Mouse (Mus musculus) gastrocnemius, adult 2 months (tissue): ENCODE data around the gene Plekho2. TPM values are rescaled to one million over a fixed set of nuclear protein-coding genes. Genes with fewer than 3 reads are reported as not detected.

Source experiments
- DNase-seq: peaks from one replicate; pipeline ENCODE4 v3.0.0; 2022
- H3K27ac ChIP-seq: fragments of 200-600 bp; 2 replicates; pipeline ENCODE4 v1.8.1; 2022; ENCODE audit warnings: mild to moderate bottlenecking
- H3K4me3 ChIP-seq: fragments of 200-600 bp; 2 replicates; pipeline ENCODE4 v1.8.1; 2022; ENCODE audit warnings: mild to moderate bottlenecking, moderate library complexity
- CTCF ChIP-seq: fragments of 200-600 bp; IDR thresholded peaks from 2 replicates; pipeline ENCODE4 v1.8.1; 2022; ENCODE audit warnings: antibody characterized with exemption, mild to moderate bottlenecking, moderate library complexity
- intact Hi-C: fragments of 180-260 bp; cut with DNase I; formaldehyde crosslinking; loops from one replicate; pipeline ENCODE4 v1.15.1; 2025
- total RNA-seq, 2 experiments: library from RNA; stranded (reverse); gene quantifications; 2 replicates each; pipeline ENCODE4 v1.2.3; 2021

Plekho2 gene
- total RNA-seq, 2 experiments from 2014 or later: 4.4 to 4.5 TPM

- intact Hi-C loops: loop anchor here (1.0 kb wide), 1 partner anchor 56 kb away; no protein-coding TSS in a partner anchor
- TF ChIP-seq CTCF: peak; percentile 93
- peak; percentile 89 for DNase-seq
- Histone ChIP-seq H3K4me3 (peak overlapping the region; percentile 87), H3K27ac (peak overlapping the region; percentile 86)
Measured at GRCm38 (mm10) chr9:65580401-65581256, 789 bp upstream of the Plekho2 start.

DNA sequence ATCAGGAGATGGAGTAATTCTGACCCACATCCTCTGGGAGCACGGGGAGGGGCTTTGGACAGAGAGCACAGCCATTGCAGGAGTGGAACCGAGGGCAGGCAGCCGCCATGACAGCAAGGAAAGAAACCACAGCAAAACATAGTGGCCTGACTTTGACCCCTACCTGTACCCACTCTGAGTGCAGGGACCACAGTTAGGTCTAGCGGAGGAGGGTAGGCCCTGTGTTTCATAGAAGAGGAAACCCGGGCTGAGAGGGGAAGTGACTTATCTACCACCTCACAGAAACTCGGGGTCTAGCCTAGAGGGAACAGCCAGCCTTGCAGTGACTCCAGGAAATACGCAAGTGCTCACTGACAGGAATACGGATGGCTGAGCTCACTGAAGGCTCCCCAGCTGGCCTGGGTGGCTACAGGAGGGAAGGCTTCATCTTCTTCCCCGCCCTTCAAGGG, 1.0 kb downstream of the Plekho2 start:
- Histone ChIP-seq H3K4me3 (peak overlapping the region; percentile 87), H3K27ac (peak overlapping the region; percentile 92)
- intact Hi-C loops: loop anchor here (5.0 kb wide), 1 partner anchor 37 kb away; no protein-coding TSS in a partner anchor
- DNase-seq: peak; percentile 66
- no peak for TF ChIP-seq CTCF

DNA sequence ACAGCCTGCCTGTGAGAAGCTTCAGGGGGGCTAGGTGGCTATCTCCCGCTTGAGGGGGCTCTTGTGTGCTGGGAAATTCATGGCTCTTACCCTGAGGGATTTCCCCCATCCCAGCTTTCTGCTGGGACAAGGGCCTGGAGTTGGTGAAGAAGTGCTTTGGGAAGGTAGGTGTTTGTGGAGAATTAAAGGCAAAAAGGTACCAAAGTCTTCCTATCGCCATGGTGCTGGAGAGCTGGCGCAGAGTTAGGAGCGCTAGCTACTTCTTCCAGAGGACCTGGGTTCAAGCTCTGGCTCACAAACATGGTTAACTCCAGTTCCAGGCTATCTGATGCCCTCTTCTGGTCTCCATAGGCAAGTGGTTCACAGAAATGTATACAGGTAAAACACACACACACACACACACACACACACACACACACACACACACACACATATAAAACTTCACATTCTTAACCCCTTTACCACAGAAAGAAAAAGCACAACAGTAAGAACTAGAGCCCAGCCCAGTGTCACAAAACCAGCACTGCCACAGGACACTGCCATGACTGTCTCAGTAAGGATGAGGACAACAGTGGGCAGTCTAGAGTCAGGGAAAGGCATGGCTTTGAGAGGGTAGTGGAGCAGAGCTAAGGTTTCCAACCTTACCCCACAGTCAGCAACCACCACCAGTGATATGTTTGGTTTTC, 2.2 kb downstream of the Plekho2 start:
- Histone ChIP-seq H3K27ac (peak overlapping the region; percentile 92), H3K4me3 (peak overlapping the region; percentile 87)
- intact Hi-C loops: loop anchor here (5.0 kb wide), 1 partner anchor 35 kb away; no protein-coding TSS in a partner anchor
- no peak for DNase-seq
- no peak for TF ChIP-seq CTCF

DNA sequence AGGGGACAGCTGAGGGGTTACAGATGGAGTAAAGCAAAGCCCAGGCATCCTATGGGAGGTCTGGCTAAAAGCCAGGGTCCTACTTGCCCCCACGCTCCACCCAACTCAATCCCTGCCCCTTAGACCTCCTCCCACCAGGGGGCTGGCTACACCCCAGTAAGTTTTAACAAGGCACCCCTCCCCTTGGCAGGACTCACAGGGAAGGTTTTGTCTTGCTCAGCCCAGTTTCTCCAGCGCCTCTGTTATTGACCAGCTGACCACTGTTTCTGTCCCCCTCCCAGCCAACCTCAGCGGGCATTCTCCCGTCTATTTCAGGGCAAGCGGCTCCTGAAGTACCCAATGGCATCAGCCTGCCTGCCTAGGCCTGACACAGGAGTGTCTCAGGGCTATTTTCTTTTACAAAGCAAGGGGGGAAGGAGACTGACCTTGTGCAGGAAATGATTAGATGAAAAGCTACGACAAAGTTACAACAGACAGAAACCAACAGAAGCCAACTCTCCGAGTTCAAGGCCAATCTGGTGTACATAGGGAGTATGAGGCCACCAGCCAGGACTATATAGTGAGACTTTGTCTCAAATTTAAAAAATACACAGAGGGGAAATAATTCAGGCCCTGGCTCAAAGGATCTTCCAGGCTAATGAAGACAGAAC, 2.9 kb downstream of the Plekho2 start:
- peak; percentile 63 for DNase-seq
- intact Hi-C loops: loop anchor here (5.0 kb wide), 1 partner anchor 35 kb away; no protein-coding TSS in a partner anchor
- peak overlapping the region; percentile 87 for H3K4me3 ChIP-seq
- H3K27ac ChIP-seq: peak overlapping the region; percentile 79
- TF ChIP-seq CTCF: no peak

DNA sequence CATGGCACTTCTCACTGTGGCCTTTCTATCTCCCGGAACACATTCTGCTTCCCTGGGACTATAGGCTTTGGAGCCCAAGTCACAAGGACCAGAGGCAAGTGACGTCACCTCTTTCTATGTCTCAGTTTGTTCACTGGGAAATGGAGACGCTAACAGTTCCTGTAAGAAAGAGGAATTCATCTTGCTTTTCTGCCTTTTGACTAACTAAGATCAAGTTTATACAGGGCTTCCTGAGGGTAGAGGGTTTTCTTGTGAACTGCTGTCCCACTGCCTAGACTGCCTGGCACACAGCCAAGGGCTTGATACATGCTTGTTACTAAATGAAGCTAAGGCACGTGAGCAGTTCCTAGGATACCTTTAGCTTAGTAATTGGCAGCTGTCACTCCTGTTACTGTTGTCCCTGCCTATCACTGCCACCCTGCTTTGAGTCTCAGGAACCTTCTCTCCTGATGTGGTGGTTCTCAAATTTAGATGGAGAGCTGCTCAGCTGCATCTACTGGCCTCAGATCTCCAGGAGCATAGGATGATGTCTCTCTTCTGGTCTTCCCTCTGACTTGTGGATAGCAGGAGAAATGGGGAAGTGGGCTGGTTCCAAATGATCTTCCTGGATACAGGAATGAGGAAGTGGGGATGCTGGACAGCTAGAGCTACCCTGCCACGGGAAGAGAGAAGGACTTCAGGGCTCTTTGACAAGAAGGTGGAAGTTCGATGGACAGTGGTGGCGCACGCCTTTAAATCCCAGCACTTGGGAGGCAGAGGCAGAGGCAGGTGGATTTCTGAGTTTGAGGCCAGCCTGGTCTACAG, 4.2 kb downstream of the Plekho2 start:
- no peak for TF ChIP-seq CTCF
- DNase-seq: peak; percentile 60
- Histone ChIP-seq H3K27ac (peak overlapping the region; percentile 79), H3K4me3 (peak overlapping the region; percentile 21)
- intact Hi-C loops: loop anchor here (5.0 kb wide), 1 partner anchor 33 kb away; no protein-coding TSS in a partner anchor

DNA sequence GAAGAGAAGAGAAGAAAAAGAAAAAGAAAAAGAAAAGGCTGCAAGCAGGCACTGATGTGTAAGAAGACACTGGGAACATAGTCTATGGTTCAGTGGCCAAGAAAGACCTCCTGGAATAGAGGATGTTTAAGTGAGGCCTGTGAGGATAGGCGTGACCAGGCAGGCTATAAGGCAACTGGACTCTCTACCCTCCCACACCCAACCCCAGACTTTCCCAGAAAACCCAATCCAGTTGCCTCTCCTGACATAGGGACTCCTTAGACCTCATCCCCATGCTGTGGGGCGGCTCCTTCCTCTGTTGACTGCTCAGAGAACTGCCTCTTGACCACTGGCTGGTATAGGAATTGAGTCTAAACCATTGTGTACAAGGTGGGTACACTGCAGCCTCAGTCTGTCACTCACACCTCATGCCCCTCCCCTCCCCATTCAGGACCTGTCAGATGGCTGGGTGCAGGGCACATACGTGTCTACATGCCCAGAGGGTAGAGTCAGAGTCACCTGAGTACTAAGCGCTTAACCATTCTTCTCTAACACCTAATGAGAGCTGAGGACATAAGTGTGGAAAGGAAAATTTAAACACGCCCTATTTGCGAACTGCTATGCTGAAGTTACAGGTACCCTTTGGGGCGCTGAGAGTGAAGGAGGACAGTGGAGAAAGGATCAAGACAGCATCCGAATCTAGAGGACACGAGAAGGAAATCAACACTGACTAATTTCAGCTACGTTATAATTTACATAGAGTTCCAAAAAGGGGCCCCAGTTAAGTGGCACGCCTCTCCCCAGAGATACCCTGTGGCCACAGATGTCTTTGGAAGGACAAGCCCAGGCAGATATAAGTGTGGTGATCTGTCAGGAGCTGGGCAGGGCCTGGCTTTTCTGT, 5.1 kb downstream of the Plekho2 start:
- intact Hi-C loops: loop anchor here (5.0 kb wide), 1 partner anchor 32 kb away; no protein-coding TSS in a partner anchor
- no peak for DNase-seq
- no peak for TF ChIP-seq CTCF
- H3K27ac ChIP-seq: peak overlapping the region; percentile 79
- H3K4me3 ChIP-seq: peak overlapping the region; percentile 21; the same call in 1 of the 2 replicates

GRCm38 (mm10) chr9:65572837-65573236, 7.0 kb downstream of the Plekho2 start:
- no peak for DNase-seq
- H3K4me3 ChIP-seq: no peak overlapping the region
- no peak overlapping the region for H3K27ac ChIP-seq
- no peak for TF ChIP-seq CTCF
- intact Hi-C loops: no loop called here

- no peak for TF ChIP-seq CTCF
- Histone ChIP-seq H3K27ac (peak overlapping the region; percentile 81), H3K4me3 (no peak overlapping the region; the same call in none of the 2 replicates)
- intact Hi-C loops: no loop called here
- peak; percentile 76 for DNase-seq
Measured at GRCm38 (mm10) chr9:65569491-65569971, 10.3 kb downstream of the Plekho2 start.

DNA sequence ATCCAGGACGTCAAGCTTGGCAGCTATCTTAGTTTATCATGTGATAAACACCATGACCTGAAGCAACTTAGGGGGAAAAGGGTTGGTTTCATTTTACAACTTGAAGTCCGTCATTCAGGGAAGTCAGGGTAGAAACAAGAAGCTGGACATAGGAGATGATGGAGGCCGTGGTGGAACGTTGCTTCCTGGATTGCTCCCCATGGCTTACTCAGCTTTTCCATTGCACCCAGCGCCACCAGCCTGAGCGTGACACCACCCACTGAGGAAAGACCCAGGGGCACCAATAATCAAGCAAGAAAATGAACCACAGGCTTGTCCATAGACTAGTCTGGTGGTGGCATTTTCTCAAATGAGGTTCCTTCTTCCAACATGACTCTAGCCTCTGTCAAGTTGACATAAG, 11.1 kb downstream of the Plekho2 start:
- Histone ChIP-seq H3K4me3 (no peak overlapping the region), H3K27ac (peak overlapping the region; percentile 81)
- DNase-seq: peak; percentile 30
- no peak for TF ChIP-seq CTCF
- intact Hi-C loops: no loop called here

GRCm38 (mm10) chr9:65564698-65565097, 15.1 kb downstream of the Plekho2 start:
- Histone ChIP-seq H3K27ac (peak overlapping the region; percentile 20), H3K4me3 (no peak overlapping the region)
- TF ChIP-seq CTCF: no peak
- DNase-seq: no peak
- intact Hi-C loops: no loop called here

DNA sequence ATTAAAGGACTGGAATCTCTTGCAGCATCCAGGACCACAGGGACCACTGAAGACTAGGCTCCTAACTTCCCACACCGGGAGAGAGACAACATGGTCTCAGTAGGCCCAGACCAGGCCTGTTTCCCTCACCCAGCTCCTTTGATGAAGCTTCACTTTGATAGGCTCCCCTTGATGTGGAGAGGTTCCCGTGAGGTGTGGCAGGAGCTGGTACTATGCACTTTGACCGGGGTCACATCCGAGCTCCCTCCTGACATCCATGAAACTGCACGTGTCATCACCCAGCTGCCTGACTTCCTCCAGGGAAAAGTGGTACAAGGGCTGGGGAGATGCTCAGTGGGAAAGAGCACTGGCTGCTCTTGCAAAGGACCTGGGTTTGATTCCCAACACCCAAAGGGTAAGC, 16.8 kb downstream of the Plekho2 start:
- TF ChIP-seq CTCF: no peak
- intact Hi-C loops: no loop called here
- Histone ChIP-seq H3K4me3 (no peak overlapping the region), H3K27ac (peak overlapping the region; percentile 74)
- peak; percentile 3 for DNase-seq
